Mouse (Mus musculus): ENCODE measurements around the gene Otulin.

DNA sequence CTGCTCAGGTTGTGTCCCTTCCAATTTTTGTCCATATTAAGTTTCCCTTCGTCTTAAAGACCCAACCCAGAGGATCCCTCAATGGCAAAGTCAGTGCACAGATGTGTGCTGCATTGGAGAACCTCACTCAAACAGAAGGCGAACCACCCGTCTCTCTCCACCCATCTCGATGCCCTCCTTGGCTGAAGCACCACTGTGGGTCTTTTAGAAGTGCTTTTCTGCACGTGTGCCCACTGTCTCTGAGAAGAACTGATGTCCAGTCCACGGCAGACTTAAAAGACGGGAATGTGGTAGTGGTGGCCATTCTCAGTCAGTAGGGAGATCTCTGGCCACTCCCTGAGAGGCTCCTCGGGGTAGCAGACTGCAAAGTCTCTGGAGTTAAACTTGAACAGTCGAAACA is 26.1 kb upstream of the Otulin start:
- TF ChIP-seq CTCF (conservative IDR thresholded peaks at IDR 0.05; ENCODE audit: low read length), result no peak
- no peak for TF ChIP-seq NANOG (IDR thresholded peaks at IDR 0.05; ENCODE audit: borderline replicate concordance, low read length)

All from E14TG2a.4 (cell line).